Mouse (Mus musculus): ENCODE data around the gene Ssbp3.

GRCm38 (mm10) chr4:107025369-107025768 lies 114.9 kb downstream of the Ssbp3 start:
- TF ChIP-seq CTCF (IDR thresholded peaks at IDR 0.05; ENCODE audit: insufficient read depth, low read length) (no peak), POLR2A (IDR thresholded peaks at IDR 0.05; ENCODE audit: borderline replicate concordance, extremely low read depth, low read depth, low read length) (no peak)

All from lung, adult 2 months (tissue).